Mouse (Mus musculus): ENCODE data around the gene Ccdc170. TPM values are rescaled to one million over a fixed set of nuclear protein-coding genes. Genes with fewer than 3 reads are reported as not detected.

Ccdc170 gene
- polyA plus RNA-seq, 1 experiment = 0.25 TPM

DNA sequence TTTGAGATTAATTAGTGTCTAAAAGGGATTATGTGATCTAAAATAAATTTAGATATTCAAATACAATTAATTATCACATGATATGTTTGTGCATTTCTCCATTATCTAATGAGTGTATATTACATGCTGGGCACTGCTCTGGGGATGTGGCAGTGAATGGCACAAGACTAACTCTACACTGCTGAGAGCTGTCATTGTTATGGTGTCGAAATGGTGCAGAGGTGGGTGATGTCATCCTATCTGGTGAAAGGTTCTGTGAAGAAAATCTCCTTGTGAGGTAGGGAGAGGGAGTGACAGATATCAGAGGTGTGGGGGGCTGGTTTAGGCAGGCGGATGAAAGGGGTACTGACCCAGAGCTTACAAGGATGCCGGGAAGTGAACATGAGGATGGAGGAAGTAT, 37.3 kb downstream of the Ccdc170 start:
- WGBS = 88% methylated on average over 3 of the region's 3 CpGs
- no peak for DNase-seq (ENCODE audit: low read depth, low spot score)

DNA sequence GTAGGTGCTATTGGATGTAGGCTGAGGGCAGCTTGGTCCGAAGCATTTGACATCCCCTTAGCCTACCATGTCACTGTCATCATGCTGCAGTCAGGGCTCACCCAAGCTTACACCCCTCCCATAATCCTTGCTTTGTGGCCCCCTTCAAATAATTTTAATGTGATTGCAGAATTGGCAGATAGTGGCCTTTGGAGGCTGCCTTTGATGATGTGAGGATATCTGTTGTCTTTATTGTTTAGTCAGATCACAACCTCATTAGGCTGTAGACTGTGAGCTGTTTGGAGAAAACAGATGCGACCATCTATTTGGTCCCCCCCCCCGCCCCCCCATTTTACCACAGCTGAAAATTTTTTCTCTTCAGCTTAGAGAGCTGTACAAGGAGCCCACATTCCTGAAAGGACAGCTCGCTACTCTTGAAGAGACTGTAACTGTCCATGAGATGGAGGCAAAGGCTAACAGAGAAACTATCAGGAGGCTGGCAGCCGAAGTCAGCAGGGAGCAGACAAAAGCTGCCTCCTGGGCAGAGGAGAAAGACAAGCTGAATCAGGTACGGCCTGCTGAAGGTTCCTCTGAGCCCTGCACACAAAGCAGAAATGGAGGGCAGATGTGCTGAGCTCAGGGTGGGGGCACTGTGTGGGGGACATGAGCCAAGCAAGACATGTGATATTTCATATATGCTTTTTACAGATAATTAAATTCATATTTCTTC, 38.2 kb downstream of the Ccdc170 start:
- 57% methylated on average over 6 of the region's 6 CpGs for WGBS
- DNase-seq (ENCODE audit: low read depth, low spot score) = no peak

DNA sequence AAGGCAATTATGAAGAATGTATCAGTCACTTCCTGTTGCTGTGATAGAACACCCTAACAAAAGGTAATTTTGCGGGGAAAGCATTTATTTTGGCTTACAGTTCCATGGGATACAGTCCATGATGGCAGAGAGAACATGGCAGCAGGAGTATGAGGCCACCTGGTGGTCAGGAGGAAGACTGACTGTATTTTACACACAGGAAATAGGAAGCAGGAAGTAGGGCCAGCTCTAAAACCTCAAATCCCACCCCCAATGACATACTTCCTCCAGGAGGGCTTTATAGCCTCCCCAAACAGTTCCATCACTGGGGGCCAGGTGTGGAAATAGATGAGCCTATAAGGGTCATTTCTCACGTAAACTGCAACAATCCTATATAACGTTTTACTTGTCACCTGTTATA, 39.8 kb downstream of the Ccdc170 start:
- 91% methylated on average over 3 of the region's 3 CpGs for WGBS
- DNase-seq (ENCODE audit: low read depth, low spot score) = no peak

DNA sequence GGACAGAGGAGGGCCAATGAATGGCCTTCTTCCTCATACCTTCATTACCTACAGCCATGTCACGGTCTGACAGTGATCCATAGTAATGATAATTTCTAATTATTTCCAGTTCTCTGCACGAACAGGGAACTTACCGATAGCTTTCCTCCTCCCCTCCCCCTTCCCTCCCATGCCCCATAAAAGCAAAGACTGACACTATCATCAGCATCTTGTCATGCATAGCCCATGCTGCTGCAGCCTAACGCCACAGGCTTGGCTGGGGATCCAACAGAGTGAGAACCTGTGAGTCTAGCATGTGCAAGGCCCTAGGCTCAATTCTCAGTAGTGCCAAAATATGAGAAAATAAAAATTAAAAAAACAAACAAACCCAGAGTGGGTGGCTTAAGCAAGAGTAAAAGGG, 40.8 kb downstream of the Ccdc170 start:
- DNase-seq (ENCODE audit: low read depth, low spot score) = no peak
- 70% methylated on average over 4 of the region's 4 CpGs for WGBS

DNA sequence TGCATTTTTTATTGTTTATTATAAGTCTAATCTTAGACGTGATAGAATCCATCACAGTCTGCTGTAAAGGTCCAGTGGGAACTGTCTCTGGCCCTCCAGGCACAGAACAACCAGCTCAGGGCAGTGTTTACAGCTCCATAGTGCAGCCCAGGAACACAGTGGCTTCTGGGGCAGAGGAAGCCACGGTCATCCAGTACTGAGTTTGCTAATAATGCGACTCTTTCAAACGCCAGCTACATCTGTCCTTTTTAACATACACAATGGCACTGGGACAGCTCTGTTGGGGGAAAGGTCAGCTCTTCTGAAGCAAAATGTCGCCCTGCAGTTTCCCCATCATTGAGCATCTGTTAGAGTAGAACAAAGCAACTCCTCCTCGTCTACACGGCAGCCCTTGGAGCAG, 45.7 kb downstream of the Ccdc170 start:
- WGBS = 75% methylated on average over 7 of the region's 7 CpGs
- no peak for DNase-seq (ENCODE audit: low read depth, low spot score)

DNA sequence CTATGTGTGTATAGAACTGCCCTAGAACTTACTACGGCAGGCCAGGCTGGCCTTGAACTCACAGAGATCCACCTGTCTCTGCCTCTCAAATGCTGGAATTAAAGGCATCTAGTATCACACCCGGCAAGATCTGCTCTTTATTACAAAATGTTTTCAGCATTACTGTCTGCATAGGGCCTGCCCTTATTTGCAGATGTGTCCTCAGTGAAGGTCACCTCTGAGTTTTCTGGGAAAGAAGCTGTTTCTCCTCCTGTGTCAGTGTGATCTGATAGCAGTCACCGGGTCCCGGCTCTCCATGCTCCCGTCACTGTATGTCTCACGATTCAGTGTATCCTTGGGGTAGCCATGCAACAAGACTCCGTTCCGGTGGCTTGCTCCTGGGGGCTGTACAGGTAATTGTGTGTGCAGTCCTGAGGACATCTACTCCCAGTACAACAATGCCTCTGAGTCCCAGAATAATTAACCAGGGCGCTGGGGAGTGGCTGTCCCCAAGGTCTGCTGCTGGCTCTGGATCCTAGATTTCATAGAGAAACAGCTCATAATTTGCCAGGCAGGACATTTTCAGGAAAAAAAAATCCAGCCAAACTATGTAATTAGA, 48.4 kb downstream of the Ccdc170 start:
- DNase-seq (ENCODE audit: low read depth, low spot score) = peak; percentile 28
- 34% methylated on average over 9 of the region's 9 CpGs for WGBS

DNA sequence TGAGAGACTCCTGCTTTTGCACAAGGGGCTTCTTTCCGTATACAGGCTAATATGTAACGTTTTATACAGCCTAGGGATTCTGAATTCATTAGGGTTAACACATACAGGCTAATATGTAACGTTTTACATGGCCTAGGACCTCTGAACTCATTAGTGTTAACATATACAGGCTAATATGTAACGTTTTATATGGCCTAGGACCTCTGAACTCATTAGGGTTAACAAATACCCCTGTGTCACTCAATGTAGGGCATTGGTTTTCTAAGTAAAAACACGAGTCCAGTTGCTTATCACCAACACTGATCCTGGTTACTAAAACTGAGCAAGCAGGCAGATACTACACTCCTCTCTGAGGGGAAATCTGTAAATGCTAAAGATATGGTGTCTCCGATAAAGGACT, 49.6 kb downstream of the Ccdc170 start:
- DNase-seq (ENCODE audit: low read depth, low spot score) = no peak
- WGBS = 57% methylated on average over 6 of the region's 6 CpGs

DNA sequence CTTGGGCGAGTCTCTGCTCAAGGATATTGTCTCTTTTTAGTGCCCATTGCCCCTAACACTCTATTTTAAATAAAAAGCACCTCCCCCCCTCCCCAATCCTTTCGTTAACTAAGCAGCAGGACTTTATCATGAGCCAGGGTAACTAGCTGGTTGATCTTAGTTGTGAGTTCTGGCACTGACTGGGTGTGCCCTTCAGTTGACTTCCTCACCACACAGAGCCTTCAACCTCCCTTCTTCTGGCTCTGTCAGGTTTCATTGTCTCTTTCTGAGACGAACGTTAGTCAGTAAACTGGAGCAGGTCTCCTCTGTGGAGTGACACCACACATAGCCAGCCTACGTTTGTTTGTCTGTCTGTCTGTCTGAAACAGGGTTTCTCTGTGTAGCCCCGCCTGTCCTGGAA, 50.4 kb downstream of the Ccdc170 start:
- 72% methylated on average over 6 of the region's 6 CpGs for WGBS
- DNase-seq (ENCODE audit: low read depth, low spot score) = no peak

DNA sequence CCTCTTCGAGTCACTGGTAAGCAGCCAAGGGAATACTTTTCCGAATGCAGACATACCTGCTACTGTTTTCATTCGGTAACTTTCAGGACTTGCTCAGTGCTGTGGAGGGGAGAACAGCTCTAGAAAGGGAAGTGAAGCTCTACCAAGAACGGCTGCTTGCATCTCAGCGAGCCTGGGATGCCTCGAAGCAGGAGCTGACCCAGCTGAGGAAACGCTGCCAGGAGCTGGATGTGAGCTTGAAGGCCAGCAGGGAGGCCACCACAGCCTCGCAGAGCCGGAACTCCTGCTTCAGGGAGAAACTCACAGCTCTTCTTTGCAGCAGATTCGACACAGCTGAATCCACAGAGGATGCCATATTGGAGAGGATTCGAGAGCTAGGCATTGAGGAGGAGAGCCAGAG, 51.6 kb downstream of the Ccdc170 start:
- 79% methylated on average over 11 of the region's 11 CpGs for WGBS
- no peak for DNase-seq (ENCODE audit: low read depth, low spot score)

DNA sequence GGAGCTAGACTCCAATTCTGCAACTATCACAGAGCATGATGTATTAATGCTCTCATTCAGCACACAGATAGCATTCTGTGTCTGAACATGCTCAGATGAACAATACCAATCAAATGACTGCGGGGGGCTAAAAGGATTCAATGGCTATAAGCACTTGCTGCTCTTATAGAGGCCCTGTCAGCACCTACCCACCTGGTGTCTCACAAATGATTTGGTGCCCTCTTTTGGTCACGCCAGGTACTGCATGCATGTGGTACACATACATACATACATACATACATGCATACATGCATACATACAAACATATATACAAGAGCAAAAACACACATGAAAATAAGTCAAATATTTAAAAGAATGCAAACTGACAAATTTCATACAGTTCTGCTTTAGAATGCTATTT, 63.2 kb downstream of the Ccdc170 start:
- WGBS = 92% methylated on average over 2 of the region's 2 CpGs
- DNase-seq (ENCODE audit: low read depth, low spot score) = no peak

DNA sequence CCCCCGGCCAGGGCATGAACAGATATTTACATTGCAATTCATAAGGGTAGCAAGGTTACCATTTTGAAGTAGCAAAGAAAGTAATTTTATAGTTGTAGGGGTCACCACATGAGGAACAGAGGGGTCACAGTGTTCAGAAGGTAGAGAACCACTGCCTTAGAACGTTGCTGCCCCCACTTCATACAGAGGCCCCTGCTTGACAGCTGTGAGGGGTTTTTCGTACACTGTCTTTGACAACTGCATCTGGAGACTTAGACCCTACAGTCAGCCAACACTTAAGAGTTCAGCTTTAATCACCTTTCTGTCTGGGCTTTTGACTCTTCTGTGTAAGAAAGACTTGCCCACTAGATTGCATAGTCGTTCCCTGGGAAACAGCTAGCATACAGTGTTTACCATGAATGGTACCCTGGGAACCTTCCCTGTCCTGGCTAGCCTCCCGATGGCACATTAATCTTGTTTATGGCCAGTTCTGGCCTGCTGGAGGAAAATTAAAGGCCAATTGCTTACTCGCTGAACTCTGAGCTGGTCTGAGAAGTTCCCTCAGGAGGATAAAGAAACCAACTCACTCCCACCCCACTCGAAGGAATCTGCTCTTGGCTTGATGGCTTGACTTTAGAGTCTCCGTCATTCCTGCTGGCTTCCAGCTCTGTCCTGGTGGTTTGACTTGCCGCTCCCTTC, 71.3 kb downstream of the Ccdc170 start:
- 43% methylated on average over 9 of the region's 9 CpGs for whole genome bisulfite sequencing
- no peak for DNase-seq (ENCODE audit: low read depth, low spot score)

DNA sequence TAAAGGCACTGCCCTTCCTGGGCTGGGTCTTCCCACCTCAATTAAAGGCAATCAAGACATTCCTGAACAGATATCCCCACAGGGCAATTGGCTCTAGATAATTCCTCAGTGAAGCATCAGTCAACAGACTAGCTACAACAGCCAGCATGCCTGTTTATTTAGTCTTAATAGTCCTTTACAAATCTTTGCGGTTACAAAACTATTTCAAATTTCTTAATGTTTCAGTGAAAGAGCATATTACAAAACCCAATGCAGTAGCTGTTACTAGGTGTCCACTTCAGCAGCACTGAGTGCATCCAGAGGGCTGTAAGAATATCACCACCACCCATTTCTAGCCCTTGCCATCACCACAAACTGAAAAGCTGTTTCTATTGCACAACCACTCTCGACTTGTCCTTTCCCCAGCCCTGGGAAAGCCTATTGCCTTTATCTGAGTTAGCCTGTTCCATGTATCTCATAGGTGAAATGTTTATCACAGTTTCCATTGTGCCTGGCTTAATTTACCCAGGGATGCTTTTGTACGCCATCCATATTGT, 74.6 kb downstream of the Ccdc170 start:
- DNase-seq (ENCODE audit: low read depth, low spot score) = no peak
- 48% methylated on average over 3 of the region's 3 CpGs for WGBS

DNA sequence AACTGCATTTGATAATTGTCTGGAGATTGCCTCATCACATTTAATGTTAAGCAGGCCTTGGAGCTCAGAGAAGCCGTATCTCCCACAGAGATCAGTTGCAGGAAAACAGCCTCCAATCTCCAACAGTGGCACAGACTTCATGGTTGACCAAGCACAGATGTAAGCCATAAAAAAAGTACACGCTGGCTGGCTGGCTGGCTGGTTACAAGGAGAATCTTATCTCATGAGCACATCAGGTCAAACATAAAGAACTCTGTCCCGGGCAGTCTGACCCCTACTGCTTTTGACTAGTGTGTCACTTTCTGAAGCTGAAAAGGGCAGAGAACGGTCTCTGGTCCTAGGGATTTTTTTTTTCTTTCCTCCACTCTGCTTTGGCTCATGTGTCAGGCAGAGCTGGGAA, 76.8 kb downstream of the Ccdc170 start:
- WGBS = 31% methylated on average over 4 of the region's 4 CpGs
- no peak for DNase-seq (ENCODE audit: low read depth, low spot score)

DNA sequence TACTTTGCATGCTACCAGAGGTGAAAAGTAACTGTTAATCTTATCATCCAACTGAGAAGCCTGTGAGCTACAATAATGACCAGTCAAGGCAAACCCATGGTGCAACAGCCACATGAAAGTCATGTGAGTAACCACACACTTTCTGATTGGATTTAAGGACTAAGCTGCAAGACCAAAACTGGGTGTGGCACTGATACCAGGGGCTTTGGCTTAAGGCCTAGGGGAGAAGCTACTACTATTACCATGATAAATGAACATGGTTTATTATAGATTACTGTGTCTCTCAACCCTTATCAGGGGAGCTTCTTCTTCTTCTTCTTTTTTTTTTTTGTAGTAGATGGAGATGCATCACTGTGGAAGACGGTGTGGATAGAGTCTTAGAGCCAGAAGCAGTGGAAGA, 82.8 kb downstream of the Ccdc170 start:
- no peak for DNase-seq (ENCODE audit: low read depth, low spot score)
- WGBS = 100% methylated on average over 1 of the region's 1 CpGs

DNA sequence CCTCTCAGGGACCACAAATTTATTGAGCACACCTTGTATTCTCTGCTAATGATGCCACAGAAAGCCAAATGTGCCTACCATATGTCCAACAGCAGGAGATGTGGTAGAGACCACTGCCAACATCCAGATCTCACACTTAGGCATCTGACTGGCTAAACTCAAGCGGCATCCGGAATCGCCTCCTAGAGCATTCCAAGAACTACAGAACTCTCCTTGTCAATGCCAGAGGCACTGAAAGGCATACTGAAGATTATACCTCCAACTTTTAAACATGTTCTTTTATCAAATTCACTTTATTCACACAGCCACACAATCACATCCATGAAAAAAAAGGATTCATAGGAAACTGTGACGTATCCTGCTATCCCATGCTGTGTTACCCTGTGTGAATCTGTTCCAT, 88.5 kb downstream of the Ccdc170 start:
- no peak for DNase-seq (ENCODE audit: low read depth, low spot score)
- WGBS = 95% methylated on average over 4 of the region's 4 CpGs

DNA sequence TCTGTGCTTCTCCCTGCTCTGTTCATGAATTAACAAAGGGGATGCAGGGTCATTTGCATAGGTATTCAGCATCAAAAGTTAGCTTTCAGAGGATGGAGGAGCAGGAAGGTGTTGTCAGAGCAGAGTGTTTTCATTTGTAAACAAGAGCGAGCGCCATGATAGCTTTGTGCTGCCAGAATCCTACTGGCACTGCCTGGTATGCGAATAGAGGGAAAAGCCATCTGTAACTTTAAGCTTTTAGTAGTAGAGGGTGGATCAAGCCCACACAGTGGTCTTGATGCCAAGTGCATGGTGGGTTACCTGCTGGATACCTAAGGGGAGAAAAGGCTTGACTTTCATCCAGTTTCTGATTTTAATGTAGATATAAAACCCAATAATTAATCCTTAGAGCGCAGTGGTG, 89.0 kb downstream of the Ccdc170 start:
- DNase-seq (ENCODE audit: low read depth, low spot score) = no peak
- 85% methylated on average over 4 of the region's 4 CpGs for WGBS

DNA sequence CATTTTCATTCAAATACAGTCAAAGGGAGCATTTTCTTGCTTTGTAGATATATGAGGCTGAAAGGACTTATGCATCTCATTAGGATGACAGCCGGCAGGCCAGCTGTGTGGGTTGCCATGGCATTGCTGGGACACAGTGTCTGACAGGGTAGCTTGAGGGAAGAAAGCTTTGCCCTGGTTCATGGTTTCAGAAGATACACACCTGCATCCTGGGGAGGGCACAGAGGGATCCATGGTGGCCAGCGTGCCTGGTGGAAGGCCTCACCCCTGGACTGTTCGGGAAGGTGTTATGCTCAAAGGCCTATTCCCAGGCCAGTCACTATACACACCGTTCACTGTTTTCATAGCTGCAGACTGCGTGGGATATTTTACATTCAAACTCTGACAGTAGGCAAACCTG, 99.6 kb downstream of the Ccdc170 start:
- DNase-seq (ENCODE audit: low read depth, low spot score) = no peak
- WGBS = 95% methylated on average over 5 of the region's 5 CpGs

DNA sequence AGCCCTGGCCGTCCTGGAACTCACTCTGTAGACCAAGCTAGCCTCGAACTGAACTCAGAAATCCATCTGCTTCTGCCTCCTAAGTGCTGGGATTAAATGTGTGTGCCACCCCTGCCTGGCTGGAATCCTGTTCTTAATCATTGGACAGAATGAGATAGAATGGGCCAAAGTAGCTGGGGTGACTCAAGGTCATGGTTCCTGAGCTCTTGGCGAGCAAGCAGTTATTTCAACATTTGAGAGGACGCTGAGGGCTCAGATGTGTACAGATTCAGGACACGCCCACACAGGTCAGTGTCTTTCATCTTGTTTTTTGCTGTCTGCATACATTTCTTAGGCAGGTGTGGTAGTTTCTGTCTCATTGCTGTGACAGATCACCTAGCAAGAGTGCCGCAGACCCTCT, 104.4 kb downstream of the Ccdc170 start:
- WGBS = 86% methylated on average over 6 of the region's 6 CpGs
- DNase-seq (ENCODE audit: low read depth, low spot score) = no peak

DNA sequence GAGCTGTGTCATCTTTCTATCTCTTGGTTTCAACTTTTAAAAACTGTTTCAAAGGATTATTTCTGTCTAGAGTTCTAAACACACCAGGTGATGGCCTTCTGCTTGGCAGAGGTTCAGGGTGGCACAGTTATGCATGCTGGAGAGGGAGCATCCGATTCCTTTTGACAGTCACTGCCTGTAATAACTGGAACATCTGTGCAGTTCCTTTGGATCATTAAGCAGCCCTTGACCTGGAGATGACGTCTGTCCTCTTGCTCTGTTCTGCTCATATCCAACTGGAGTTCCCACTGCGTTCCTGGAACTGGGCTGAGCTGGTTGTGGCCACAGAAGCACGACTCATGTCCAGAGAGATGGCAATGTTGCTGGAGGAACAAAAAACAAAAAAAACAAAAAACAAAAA, 107.3 kb downstream of the Ccdc170 start:
- no peak for DNase-seq (ENCODE audit: low read depth, low spot score)
- 75% methylated on average over 4 of the region's 4 CpGs for WGBS

DNA sequence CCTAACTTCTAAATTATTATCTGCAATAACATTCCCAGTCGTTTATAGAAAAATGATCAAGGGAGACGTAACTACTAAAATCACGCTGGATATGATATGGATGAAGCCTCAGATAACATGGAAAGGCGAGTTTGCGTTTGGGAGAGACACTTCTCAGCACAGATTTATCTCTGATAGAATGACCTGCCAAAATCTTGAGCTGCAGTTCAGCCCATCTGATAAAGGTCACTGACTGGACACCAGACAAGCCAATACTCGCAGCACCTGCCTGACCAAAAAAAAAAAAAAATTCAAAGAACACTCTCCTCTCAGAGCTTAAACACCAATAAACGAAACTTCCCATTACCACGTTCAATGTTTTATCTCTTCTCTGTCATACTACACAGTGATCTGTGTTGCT, 108.7 kb downstream of the Ccdc170 start:
- DNase-seq (ENCODE audit: low read depth, low spot score) = no peak
- 81% methylated on average over 8 of the region's 8 CpGs for WGBS

DNA sequence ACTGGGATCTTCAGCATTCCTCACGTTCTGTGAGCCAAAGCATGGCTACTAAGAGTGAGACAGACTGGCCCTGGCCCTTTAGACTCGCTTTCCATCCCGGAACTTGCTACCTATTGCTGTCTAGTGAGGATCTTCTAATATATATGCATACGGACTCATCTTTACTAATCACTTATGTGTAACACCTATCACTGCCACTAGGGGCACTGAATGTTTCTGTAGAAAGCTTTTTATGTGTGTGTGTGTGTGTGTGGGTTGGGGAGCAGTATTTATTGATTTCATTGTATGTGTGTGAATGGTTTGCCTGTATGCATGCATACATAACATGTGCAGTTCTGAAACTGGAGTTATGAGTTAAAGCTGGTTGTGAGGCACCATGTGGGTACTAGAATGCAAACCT, 111.5 kb downstream of the Ccdc170 start:
- WGBS = 82% methylated on average over 4 of the region's 4 CpGs
- DNase-seq (ENCODE audit: low read depth, low spot score) = no peak
